Mouse (Mus musculus) lung, embryonic 14.5 days (tissue): ENCODE results near the gene Cbfa2t2. TPM values are rescaled to one million over a fixed set of nuclear protein-coding genes. Genes with fewer than 3 reads are reported as not detected.
"Not testable (repeated sequence)": the region's sequence is repeated elsewhere in the genome, so short reads cannot be mapped to it uniquely, and the experiment has no call there.

Source experiments
- ATAC-seq: fragments of 200-750 bp; cut with Nextera tagmentation; 2 replicates; pipeline ENCODE4 v1.8.0; 2017; ENCODE audit warnings: mild to moderate bottlenecking, moderate TSS enrichment, moderate library complexity; ENCODE audit not compliant: insufficient read depth
- DNase-seq: peaks from one replicate; pipeline ENCODE4 v3.0.0-alpha.2; 2015
- H3K27ac ChIP-seq: fragments of 300-500 bp; sonication (generic); 2 replicates; pipeline ENCODE4 v1.5.1; 2014; ENCODE audit warnings: low read depth, mild to moderate bottlenecking, moderate library complexity
- H3K27me3 ChIP-seq: fragments of 300-500 bp; sonication (generic); 2 replicates; pipeline ENCODE4 v1.6.1; 2014; ENCODE audit warnings: low read length, control low read depth; ENCODE audit not compliant: insufficient read depth
- H3K36me3 ChIP-seq: fragments of 300-500 bp; sonication (generic); 2 replicates; pipeline ENCODE4 v1.6.1; 2014; ENCODE audit warnings: control low read depth; ENCODE audit not compliant: insufficient read depth
- H3K4me1 ChIP-seq: fragments of 300-500 bp; sonication (generic); 2 replicates; pipeline ENCODE4 v1.6.1; 2014; ENCODE audit warnings: antibody characterized with exemption, control low read depth; ENCODE audit not compliant: insufficient read depth
- H3K4me2 ChIP-seq: fragments of 300-500 bp; sonication (generic); 2 replicates; pipeline ENCODE4 v1.6.1; 2014; ENCODE audit warnings: mild to moderate bottlenecking
- H3K4me3 ChIP-seq: fragments of 300-500 bp; sonication (generic); 2 replicates; pipeline ENCODE4 v1.5.1; 2014; ENCODE audit warnings: low read depth, low read length
- H3K9ac ChIP-seq: fragments of 300-500 bp; sonication (generic); 2 replicates; pipeline ENCODE4 v1.6.1; 2014
- H3K9me3 ChIP-seq: fragments of 300-500 bp; sonication (generic); 2 replicates; pipeline ENCODE4 v1.6.1; 2016; ENCODE audit warnings: low read depth, low read length, control low read depth
- CTCF ChIP-seq: IDR thresholded peaks from 2 replicates; pipeline ENCODE4 v1.5.1; 2016; ENCODE audit warnings: antibody characterized with exemption, low read depth
- WGBS: fragments of 180-500 bp; shearing (Covaris S2); extraction: QIAGEN DNeasy Blood & Tissue Kit; methylation state at CpG from one replicate; pipeline ENCODE4 v1.1.7; 2014; 5-methylcytosine and 5-hydroxymethylcytosine counted together
- polyA plus RNA-seq: library from polyadenylated mRNA; unstranded; fragments of >200 nt; fragmentation: Nextera tagmentation; extraction: Ambion mirVana; gene quantifications from 2 replicates; pipeline ENCODE4 v1.2.1, GENCODE M21; 2014

Cbfa2t2 gene
- polyA plus RNA-seq, 1 experiment from 2014 or later = 39.8 TPM

DNA sequence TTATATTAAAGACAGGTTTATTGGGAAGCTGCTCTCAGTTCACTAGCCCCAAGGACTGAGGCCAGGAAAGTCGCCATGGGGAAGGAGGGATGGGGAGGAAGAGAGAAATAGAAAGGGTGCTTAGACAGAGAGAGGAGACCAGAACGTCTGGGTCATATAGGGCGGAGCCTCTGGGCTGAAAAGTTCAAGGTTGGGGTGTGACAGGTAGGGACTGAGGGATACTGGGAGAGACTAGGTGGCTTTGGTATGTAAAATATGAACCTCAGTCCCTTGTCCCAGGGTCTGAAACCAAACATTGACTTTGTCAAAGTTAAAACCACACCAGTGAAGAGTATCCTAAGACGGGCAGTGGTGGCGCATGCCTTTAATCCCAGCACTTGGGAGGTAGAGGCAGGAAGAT, 30.9 kb downstream of the Cbfa2t2 start:
- no peak for DNase-seq
- Histone ChIP-seq H3K27me3 (no peaks in the 10 kb centered on the region), H3K4me1 (peaks cover 1% of the 10 kb centered on the region; the same call in 1 of the 2 replicates), H3K36me3 (no peaks in the 10 kb centered on the region), H3K4me3 (no peak overlapping the region), H3K9ac (no peak overlapping the region), H3K9me3 (no peaks in the 10 kb centered on the region), H3K27ac (no peak overlapping the region), H3K4me2 (no peak overlapping the region)
- ATAC-seq = no peak
- 79% methylated on average over 5 of the region's 5 CpGs for WGBS
- no peak for TF ChIP-seq CTCF

DNA sequence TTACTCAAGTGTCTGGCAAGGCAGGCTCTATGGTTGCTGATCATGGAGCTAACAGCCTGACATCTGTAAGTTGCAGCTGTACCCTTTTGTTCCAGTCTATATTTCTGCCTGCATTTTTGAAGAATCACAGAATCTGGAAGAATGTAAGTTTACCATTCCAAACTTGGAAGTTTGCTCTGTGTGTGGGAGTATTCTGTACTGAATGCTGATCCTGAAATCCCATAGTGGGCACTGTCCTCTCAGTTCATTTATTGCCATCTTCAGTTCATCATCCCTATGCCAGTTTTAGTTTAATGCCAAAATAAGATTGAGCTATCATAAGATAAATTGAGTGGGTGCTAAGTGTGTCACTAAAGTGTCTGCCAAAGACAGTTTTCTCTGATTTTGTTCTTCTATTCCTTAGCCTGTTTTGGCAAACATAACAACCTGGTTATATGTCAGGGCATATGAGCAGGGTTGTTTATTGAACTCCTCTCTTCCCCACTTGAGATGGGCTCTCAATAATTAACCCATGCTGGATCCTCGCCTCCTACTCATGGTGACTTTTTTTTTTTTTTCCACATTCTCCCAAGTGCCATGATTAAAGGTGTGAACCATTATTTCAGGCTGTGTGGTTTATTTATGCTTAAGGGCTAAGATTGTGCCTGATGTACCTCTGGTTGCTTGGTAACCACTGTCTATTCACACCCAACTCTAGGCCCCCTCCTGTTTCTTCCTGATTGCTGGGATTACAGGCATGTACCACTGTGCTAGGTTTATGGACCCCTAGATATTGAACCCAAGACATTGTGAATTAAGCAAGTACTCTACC, 38.2 kb downstream of the Cbfa2t2 start:
- ATAC-seq = no peak
- no peak for DNase-seq
- H3K4me2 ChIP-seq = no peak overlapping the region
- no peak for TF ChIP-seq CTCF
- no peaks in the 10 kb centered on the region for H3K36me3 ChIP-seq
- H3K27me3 ChIP-seq = no peaks in the 10 kb centered on the region
- 87% methylated on average over 1 of the region's 1 CpGs for WGBS
- no peaks in the 10 kb centered on the region for H3K4me1 ChIP-seq
- H3K27ac ChIP-seq = no peak overlapping the region
- H3K9ac ChIP-seq = no peak overlapping the region
- H3K9me3 ChIP-seq = no peaks in the 10 kb centered on the region
- no peak overlapping the region for H3K4me3 ChIP-seq

DNA sequence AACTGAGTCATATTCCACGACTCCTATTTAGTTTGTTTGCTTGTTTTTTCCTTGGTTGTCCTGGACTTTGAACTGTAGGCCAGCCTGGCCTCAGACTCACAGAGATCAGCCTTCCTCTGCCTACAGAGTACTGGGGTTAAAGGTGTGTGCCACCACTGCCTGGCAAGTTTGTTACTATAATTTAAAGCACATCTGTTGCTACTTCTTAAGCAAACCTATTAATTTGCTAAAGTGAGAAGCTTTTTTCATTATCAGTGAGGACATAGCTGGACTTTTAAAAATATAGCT, 38.7 kb downstream of the Cbfa2t2 start:
- Histone ChIP-seq H3K27ac (no peak overlapping the region), H3K27me3 (no peaks in the 10 kb centered on the region), H3K9ac (no peak overlapping the region), H3K36me3 (no peaks in the 10 kb centered on the region), H3K4me2 (no peak overlapping the region), H3K4me3 (no peak overlapping the region), H3K4me1 (no peaks in the 10 kb centered on the region), H3K9me3 (no peaks in the 10 kb centered on the region)
- 85% methylated on average over 1 of the region's 1 CpGs for WGBS
- ATAC-seq (no peak), DNase-seq (no peak)
- TF ChIP-seq CTCF = no peak

DNA sequence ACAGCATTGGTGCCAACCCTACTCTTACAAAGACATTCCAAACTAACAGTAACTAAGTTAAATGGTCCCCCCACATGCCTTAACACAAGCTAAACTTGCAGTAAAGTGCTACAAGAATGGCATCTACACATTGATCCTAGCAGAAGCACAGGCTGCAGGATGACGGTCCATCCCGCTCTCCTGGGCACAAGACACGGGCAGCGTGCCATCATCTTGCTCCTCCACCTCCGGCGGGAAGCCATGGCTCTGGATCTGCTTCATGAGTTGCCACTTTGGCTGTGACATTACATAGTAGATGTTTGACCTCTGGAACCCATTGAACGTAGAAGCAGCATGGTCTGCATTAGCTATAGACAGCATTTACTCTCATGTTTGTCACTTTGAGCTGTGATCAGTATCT, 39.6 kb downstream of the Cbfa2t2 start:
- Histone ChIP-seq H3K4me1 (no peaks in the 10 kb centered on the region), H3K27me3 (no peaks in the 10 kb centered on the region), H3K9me3 (no peaks in the 10 kb centered on the region), H3K9ac (no peak overlapping the region), H3K27ac (no peak overlapping the region), H3K36me3 (no peaks in the 10 kb centered on the region), H3K4me3 (no peak overlapping the region), H3K4me2 (no peak overlapping the region)
- ATAC-seq (no peak), DNase-seq (no peak)
- no peak for TF ChIP-seq CTCF
- whole genome bisulfite sequencing = 90% methylated on average over 7 of the region's 7 CpGs

DNA sequence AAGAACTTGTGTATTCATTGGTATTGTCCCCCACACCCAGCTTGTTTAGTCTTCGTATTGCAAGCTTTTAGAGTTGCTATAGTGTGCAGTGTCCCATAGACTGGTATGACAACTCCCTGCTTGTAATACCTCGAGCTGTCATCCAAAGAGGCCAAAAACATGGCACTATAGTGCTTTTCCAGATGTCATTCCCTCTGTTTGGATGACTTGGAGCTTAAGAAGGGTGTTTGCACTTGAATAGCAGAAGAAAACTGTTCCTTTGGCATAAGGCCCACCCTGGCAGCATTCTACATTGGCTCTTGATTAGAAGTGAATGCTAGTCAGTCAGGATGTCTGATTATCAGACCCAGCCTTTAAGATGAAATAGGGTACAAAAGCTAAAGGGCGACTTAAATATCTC, 40.7 kb downstream of the Cbfa2t2 start:
- no peak for ATAC-seq
- Histone ChIP-seq H3K4me3 (no peak overlapping the region), H3K9ac (no peak overlapping the region), H3K27ac (no peak overlapping the region), H3K4me2 (no peak overlapping the region), H3K4me1 (no peaks in the 10 kb centered on the region), H3K36me3 (no peaks in the 10 kb centered on the region), H3K27me3 (no peaks in the 10 kb centered on the region), H3K9me3 (no peaks in the 10 kb centered on the region)
- WGBS = 61% methylated on average over 3 of the region's 3 CpGs
- no peak for TF ChIP-seq CTCF
- peak; percentile 59 for DNase-seq

DNA sequence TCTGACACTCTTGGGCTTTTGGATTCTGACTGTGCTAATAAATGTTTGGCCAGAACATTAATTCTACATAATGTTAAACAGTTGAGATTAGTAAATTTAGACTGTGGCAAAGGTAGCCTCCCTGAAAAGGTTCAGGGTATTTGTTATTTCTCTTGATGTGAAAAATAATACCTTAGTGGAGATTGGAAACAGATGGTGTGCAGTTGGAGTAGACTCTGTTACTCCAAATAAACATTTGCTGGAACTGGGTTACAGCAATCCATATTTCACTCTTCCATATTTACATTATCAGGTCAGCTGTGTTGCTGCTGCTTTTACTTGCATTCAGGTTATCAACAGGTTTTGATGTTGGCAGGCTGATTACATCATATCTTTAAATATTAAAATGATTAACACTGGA, 55.5 kb downstream of the Cbfa2t2 start:
- Histone ChIP-seq H3K9ac (no peak overlapping the region), H3K4me3 (no peak overlapping the region), H3K27me3 (no peaks in the 10 kb centered on the region), H3K27ac (no peak overlapping the region), H3K4me1 (no peaks in the 10 kb centered on the region), H3K9me3 (no peaks in the 10 kb centered on the region), H3K36me3 (no peaks in the 10 kb centered on the region), H3K4me2 (no peak overlapping the region)
- ATAC-seq = no peak
- no peak for TF ChIP-seq CTCF
- no peak for DNase-seq

DNA sequence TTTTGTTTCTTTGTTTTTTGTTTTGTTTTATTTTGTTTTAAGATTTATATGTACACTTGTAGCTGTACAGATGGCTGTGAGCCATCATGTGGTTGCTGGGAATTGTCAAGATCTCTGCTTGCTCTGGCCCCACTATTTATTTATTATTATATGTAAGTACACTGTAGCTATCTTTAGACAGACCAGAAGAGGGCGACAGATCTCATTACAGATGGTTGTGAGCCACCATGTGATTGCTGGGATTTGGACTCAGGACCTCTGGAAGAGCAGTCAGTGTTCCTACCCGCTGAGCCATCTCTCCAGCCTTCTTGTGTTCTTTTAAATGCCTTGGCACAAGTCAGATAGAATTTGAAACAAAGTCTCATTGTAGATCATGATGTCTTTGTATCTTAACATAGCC, 57.3 kb downstream of the Cbfa2t2 start:
- TF ChIP-seq CTCF = peak; percentile 21; the same call in 1 of the 2 replicates
- not testable (repeated sequence) for H3K9me3 ChIP-seq, H3K27me3 ChIP-seq, ATAC-seq, H3K4me3 ChIP-seq, H3K9ac ChIP-seq, DNase-seq, H3K4me1 ChIP-seq, H3K4me2 ChIP-seq, H3K27ac ChIP-seq, H3K36me3 ChIP-seq
- WGBS = 51% methylated on average over 2 of the region's 2 CpGs
